Mouse (Mus musculus): ENCODE results near the gene Col18a1. TPM values are rescaled to one million over a fixed set of nuclear protein-coding genes. Genes with fewer than 3 reads are reported as not detected.

The Col18a1 gene
- total RNA-seq, 1 experiment: 414 TPM

DNA sequence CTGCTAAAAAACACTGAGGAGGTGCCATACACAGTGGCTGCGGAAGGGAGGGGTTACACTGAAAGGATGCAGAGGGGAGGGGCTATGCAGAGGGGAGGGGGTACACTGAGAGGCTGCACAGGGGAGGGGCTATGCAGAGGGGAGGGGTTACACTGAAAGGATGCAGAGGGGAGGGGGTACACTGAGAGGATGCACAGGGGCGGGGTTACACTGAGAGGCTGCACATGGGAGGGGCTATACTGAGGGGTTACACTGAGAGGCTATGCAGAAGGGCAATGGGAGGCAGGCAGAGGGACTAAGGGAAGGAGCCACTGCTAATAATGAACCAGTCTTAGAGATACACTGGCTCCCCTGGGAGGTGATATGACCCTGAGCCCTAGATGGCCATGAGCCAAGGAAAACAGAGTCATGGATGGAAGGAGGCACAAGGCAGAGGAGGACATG is 14.1 kb downstream of the Col18a1 start:
- Histone ChIP-seq H3K27ac (ENCODE audit: insufficient read depth, low read depth, low read length, poor library complexity, severe bottlenecking) (no peak overlapping the region), H3K4me1 (ENCODE audit: control insufficient read depth in 2 of 2, insufficient read depth in 2 of 2, low read length in 2 of 2, poor library complexity in 1 of 2) (peaks cover 12 to 50% of the 10 kb centered on the region in 2 experiments), H3K9me3 (ENCODE audit: control insufficient read depth, insufficient read depth, low read depth, low read length) (no peaks in the 10 kb centered on the region), H3K4me3 (ENCODE audit: insufficient read depth in 1 of 2, low read depth in 1 of 2, low read length in 2 of 2, poor library complexity in 1 of 2, severe bottlenecking in 1 of 2) (no peak overlapping the region), H3K36me3 (ENCODE audit: control insufficient read depth, insufficient read depth, low read length, poor library complexity, severe bottlenecking) (peaks cover 45% of the 10 kb centered on the region; the same call in 1 of the 2 replicates), H3K9ac (ENCODE audit: insufficient read depth, low read depth, low read length, poor library complexity, severe bottlenecking) (no peak overlapping the region)
- TF ChIP-seq ZC3H11A (IDR thresholded peaks at IDR 0.05; ENCODE audit: borderline replicate concordance, low read depth, low read length): no peak
- TF ChIP-seq MAFK (IDR thresholded peaks at IDR 0.05; ENCODE audit: insufficient read depth, low read depth, low read length): no peak
- TF ChIP-seq ZNF384 (IDR thresholded peaks at IDR 0.05; ENCODE audit: low read depth, low read length): no peak
- no peak for TF ChIP-seq HCFC1 (IDR thresholded peaks at IDR 0.05; ENCODE audit: borderline replicate concordance, insufficient read depth, low read length)
- no peak for TF ChIP-seq CHD2 (IDR thresholded peaks at IDR 0.05; ENCODE audit: low read depth, low read length)
- in situ Hi-C loops (cut with MboI; ENCODE audit: low sequenced_read_pairs in 2 of 2, unreplicated experiment in 2 of 2): no loop called here
- peak; percentile 92 for DNase-seq (ENCODE audit: low read depth, low spot score)

DNA sequence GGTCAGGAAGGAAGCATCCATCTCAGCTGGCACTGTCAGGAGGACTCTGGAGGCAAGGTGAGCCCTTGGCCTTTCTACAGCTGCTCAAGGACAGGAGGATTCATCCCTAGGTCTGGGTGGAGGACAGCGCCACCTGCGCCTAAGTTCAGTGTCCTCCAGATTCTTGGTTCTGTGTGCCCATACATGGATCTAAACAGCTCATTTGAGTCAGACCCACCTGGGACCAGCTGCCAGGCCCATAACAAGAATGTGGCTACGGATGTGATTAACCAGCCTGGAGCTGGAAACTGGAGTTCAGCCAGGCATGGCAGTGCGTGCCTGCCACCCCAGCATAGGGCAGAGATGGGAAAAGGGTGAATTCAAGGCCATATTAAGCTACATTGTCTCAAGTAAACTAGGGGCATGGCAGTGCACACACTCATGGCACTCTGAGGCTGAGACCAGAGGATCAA is 14.8 kb downstream of the Col18a1 start:
- no peak overlapping the region for H3K4me3 ChIP-seq (ENCODE audit: insufficient read depth in 1 of 2, low read depth in 1 of 2, low read length in 2 of 2, poor library complexity in 1 of 2, severe bottlenecking in 1 of 2)
- H3K9ac ChIP-seq (ENCODE audit: insufficient read depth, low read depth, low read length, poor library complexity, severe bottlenecking): no peak overlapping the region

GRCm38 (mm10) chr10:77150947-77151521 is 15.3 kb downstream of the Col18a1 start:
- H3K36me3 ChIP-seq (ENCODE audit: control insufficient read depth, insufficient read depth, low read length, poor library complexity, severe bottlenecking): peaks cover 45% of the 10 kb centered on the region; the same call in 1 of the 2 replicates
- H3K4me1 ChIP-seq (ENCODE audit: control insufficient read depth in 2 of 2, insufficient read depth in 2 of 2, low read length in 2 of 2, poor library complexity in 1 of 2): peaks cover 7 to 43% of the 10 kb centered on the region in 2 experiments
- in situ Hi-C loops (cut with MboI; ENCODE audit: low sequenced_read_pairs in 2 of 2, unreplicated experiment in 2 of 2): no loop called here
- H3K27ac ChIP-seq (ENCODE audit: insufficient read depth, low read depth, low read length, poor library complexity, severe bottlenecking): peak overlapping the region; percentile 24; the same call in 1 of the 2 replicates
- no peak for DNase-seq (ENCODE audit: low read depth, low spot score)
- no peak overlapping the region for H3K4me3 ChIP-seq (ENCODE audit: insufficient read depth in 1 of 2, low read depth in 1 of 2, low read length in 2 of 2, poor library complexity in 1 of 2, severe bottlenecking in 1 of 2)
- TF ChIP-seq HCFC1 (IDR thresholded peaks at IDR 0.05; ENCODE audit: borderline replicate concordance, insufficient read depth, low read length) (no peak), MAFK (IDR thresholded peaks at IDR 0.05; ENCODE audit: insufficient read depth, low read depth, low read length) (no peak), CHD2 (IDR thresholded peaks at IDR 0.05; ENCODE audit: low read depth, low read length) (no peak), ZC3H11A (IDR thresholded peaks at IDR 0.05; ENCODE audit: borderline replicate concordance, low read depth, low read length) (no peak), ZNF384 (IDR thresholded peaks at IDR 0.05; ENCODE audit: low read depth, low read length) (no peak)
- H3K9me3 ChIP-seq (ENCODE audit: control insufficient read depth, insufficient read depth, low read depth, low read length): no peaks in the 10 kb centered on the region
- H3K9ac ChIP-seq (ENCODE audit: insufficient read depth, low read depth, low read length, poor library complexity, severe bottlenecking): no peak overlapping the region

More for the DNA sequence above, 14.8 kb downstream of the Col18a1 start:
- Histone ChIP-seq H3K9me3 (ENCODE audit: control insufficient read depth, insufficient read depth, low read depth, low read length) (no peaks in the 10 kb centered on the region), H3K36me3 (ENCODE audit: control insufficient read depth, insufficient read depth, low read length, poor library complexity, severe bottlenecking) (peaks cover 47% of the 10 kb centered on the region; the same call in 1 of the 2 replicates), H3K4me1 (ENCODE audit: control insufficient read depth in 2 of 2, insufficient read depth in 2 of 2, low read length in 2 of 2, poor library complexity in 1 of 2) (peaks cover 8 to 44% of the 10 kb centered on the region in 2 experiments), H3K27ac (ENCODE audit: insufficient read depth, low read depth, low read length, poor library complexity, severe bottlenecking) (peak overlapping the region; percentile 24; the same call in 1 of the 2 replicates)
- DNase-seq (ENCODE audit: low read depth, low spot score): no peak
- no peak for TF ChIP-seq HCFC1 (IDR thresholded peaks at IDR 0.05; ENCODE audit: borderline replicate concordance, insufficient read depth, low read length)
- TF ChIP-seq MAFK (IDR thresholded peaks at IDR 0.05; ENCODE audit: insufficient read depth, low read depth, low read length): no peak
- no peak for TF ChIP-seq ZNF384 (IDR thresholded peaks at IDR 0.05; ENCODE audit: low read depth, low read length)
- no peak for TF ChIP-seq CHD2 (IDR thresholded peaks at IDR 0.05; ENCODE audit: low read depth, low read length)
- no peak for TF ChIP-seq ZC3H11A (IDR thresholded peaks at IDR 0.05; ENCODE audit: borderline replicate concordance, low read depth, low read length)
- in situ Hi-C loops (cut with MboI; ENCODE audit: low sequenced_read_pairs in 2 of 2, unreplicated experiment in 2 of 2): no loop called here

- peaks cover 51% of the 10 kb centered on the region for H3K36me3 ChIP-seq (ENCODE audit: control insufficient read depth, insufficient read depth, low read length, poor library complexity, severe bottlenecking)
- no peaks in the 10 kb centered on the region for H3K9me3 ChIP-seq (ENCODE audit: control insufficient read depth, insufficient read depth, low read depth, low read length)
- H3K4me1 ChIP-seq (ENCODE audit: control insufficient read depth in 2 of 2, insufficient read depth in 2 of 2, low read length in 2 of 2, poor library complexity in 1 of 2): peaks cover 7 to 33% of the 10 kb centered on the region in 2 experiments
- H3K27ac ChIP-seq (ENCODE audit: insufficient read depth, low read depth, low read length, poor library complexity, severe bottlenecking): no peak overlapping the region
- no peak for DNase-seq (ENCODE audit: low read depth, low spot score)
- H3K9ac ChIP-seq (ENCODE audit: insufficient read depth, low read depth, low read length, poor library complexity, severe bottlenecking): no peak overlapping the region
- no peak for TF ChIP-seq MAFK (IDR thresholded peaks at IDR 0.05; ENCODE audit: insufficient read depth, low read depth, low read length)
- TF ChIP-seq ZNF384 (IDR thresholded peaks at IDR 0.05; ENCODE audit: low read depth, low read length): no peak
- TF ChIP-seq CHD2 (IDR thresholded peaks at IDR 0.05; ENCODE audit: low read depth, low read length): no peak
- no peak for TF ChIP-seq ZC3H11A (IDR thresholded peaks at IDR 0.05; ENCODE audit: borderline replicate concordance, low read depth, low read length)
- no peak for TF ChIP-seq HCFC1 (IDR thresholded peaks at IDR 0.05; ENCODE audit: borderline replicate concordance, insufficient read depth, low read length)
- in situ Hi-C loops (cut with MboI; ENCODE audit: low sequenced_read_pairs in 2 of 2, unreplicated experiment in 2 of 2): no loop called here
- H3K4me3 ChIP-seq (ENCODE audit: insufficient read depth in 1 of 2, low read depth in 1 of 2, low read length in 2 of 2, poor library complexity in 1 of 2, severe bottlenecking in 1 of 2): no peak overlapping the region
Observed at GRCm38 (mm10) chr10:77150016-77150415, 16.3 kb downstream of the Col18a1 start.

Data from ES-E14 (cell line).